Comparison of ENCODE assay signal across 9 mouse cellular contexts in the genomic region with DNA sequence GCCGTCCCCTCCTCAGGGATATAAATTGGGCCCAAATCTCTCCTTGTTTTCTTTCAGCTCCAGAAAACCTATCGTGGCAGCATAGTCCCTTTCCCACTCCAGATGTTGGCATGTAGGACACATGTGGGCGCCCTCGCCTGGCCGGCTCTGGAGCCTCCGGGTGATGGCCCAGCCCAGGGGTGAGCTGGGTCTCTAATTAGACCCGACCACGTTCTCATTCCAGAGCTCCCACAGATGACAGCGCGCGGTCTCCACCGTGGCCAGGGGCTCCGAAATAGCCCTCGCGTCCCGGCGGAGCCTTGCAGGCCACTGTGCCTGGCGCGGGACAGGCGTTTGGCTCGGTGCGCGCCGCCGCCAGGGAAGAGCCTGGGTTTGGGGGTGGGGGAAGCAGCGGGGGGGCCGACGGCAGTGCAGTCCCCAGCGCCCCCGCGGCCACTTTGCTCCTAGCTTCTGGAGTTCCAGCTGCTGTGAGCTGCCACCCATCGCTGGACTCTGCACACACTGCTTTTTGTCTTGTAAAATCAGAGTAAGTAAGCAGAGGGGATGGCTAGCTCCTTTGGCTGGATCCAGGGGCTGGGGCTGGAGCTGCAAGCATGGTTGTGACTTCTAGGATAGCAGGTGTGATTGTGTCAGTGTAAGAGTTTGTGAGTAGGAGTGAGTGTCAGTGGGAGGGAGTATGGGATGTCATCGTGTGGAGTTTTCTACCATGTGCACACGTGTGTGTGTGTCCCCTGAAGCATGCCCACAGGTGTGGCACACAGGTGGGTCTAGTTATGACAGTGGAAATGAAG. TPM values are rescaled to one million over a fixed set of nuclear protein-coding genes. Genes with fewer than 3 reads are reported as not detected.
DNase-seq lines count a peak whose midpoint lies in the region; TF ChIP-seq lines count a peak whose summit lies in the region.
"Had no signal": no experiment of that assay in that cellular context is flagged by ENCODE, and none has a peak within 500 bp of the region (broad histone marks: within the 10 kb centered on the region; RNA-seq: fewer than 3 reads in every experiment).

No protein-coding gene starts in this region.

- H3K4me3 ChIP-seq in layer of hippocampus, adult 2 months = peak overlapping the region; percentile 37
- H3K4me3 ChIP-seq in myocyte = no peak overlapping the region

- peak in 1 of 2 experiments; percentile 19 for DNase-seq in layer of hippocampus, adult 2 months (ENCODE audit: low spot score in 2 of 2)
- DNase-seq in layer of hippocampus, adult 9-10 months (ENCODE audit: low spot score) = no peak
- DNase-seq in embryo, embryonic 11 days = peak; percentile 64
- DNase-seq in heart, postnatal 14 days = peak; percentile 27 to 36
- DNase-seq in layer of hippocampus, postnatal 36 days = peak; percentile 11 to 23
- no peak for DNase-seq in left cerebral cortex, postnatal 25 days (ENCODE audit: low spot score in 2 of 2)
- no peak for DNase-seq in urinary bladder, adult 2 months (ENCODE audit: low spot score)

- intact Hi-C loops in heart, postnatal 14 days (cut with DNase I) = no loop called here
- intact Hi-C loops in left cerebral cortex, postnatal 25 days (cut with DNase I) = no loop called here

- H3K27me3 ChIP-seq in myocyte (ENCODE audit: control insufficient read depth, insufficient read depth, insufficient read length) = no peaks in the 10 kb centered on the region

- peak; percentile 46 for TF ChIP-seq CTCF in layer of hippocampus, adult 2 months (conservative IDR thresholded peaks at IDR 0.05)

- no peaks in the 10 kb centered on the region for H3K79me2 ChIP-seq in myocyte (ENCODE audit: control insufficient read depth, insufficient read depth)

- H3ac ChIP-seq in myocyte (ENCODE audit: control insufficient read depth, insufficient read length) = no peak overlapping the region

- peak overlapping the region; percentile 68 for H3K27ac ChIP-seq in layer of hippocampus, adult 2 months

- no peak for TF ChIP-seq POLR2A in myocyte (IDR thresholded peaks at IDR 0.05; ENCODE audit: insufficient read length, low read depth)

- no peaks in the 10 kb centered on the region for H3K36me3 ChIP-seq in myocyte (ENCODE audit: control insufficient read depth, insufficient read depth)
- H3K36me3 ChIP-seq: G1E had no signal

- peak overlapping the region; percentile 12 for H3K4me2 ChIP-seq in myocyte (ENCODE audit: low read depth)

TF ChIP-seq in myocyte, 11 proteins besides CTCF, POLR2A, EP300 and RAD21:
- TF ChIP-seq MYOG (IDR thresholded peaks at IDR 0.05; ENCODE audit: control insufficient read depth in 1 of 3, insufficient read depth in 1 of 3, insufficient read length in 2 of 3, low read depth in 2 of 3) (no peak), E2F4 (IDR thresholded peaks at IDR 0.05; ENCODE audit: insufficient read depth) (no peak), TCF12 (IDR thresholded peaks at IDR 0.05; ENCODE audit: insufficient read depth, poor library complexity, severe bottlenecking) (no peak), MAX (IDR thresholded peaks at IDR 0.05; ENCODE audit: low read depth) (no peak), MYOD1 (IDR thresholded peaks at IDR 0.05; ENCODE audit: control insufficient read depth in 1 of 3, insufficient read length in 2 of 3, low read depth in 2 of 3) (no peak), POLR2AphosphoS2 (IDR thresholded peaks at IDR 0.05; ENCODE audit: insufficient read length, low read depth) (no peak), TCF3 (IDR thresholded peaks at IDR 0.05; ENCODE audit: insufficient read length, low read depth) (no peak), SRF (IDR thresholded peaks at IDR 0.05; ENCODE audit: control insufficient read depth, insufficient read length, low read depth) (no peak), USF1 (IDR thresholded peaks at IDR 0.05; ENCODE audit: low read depth) (no peak), REST (IDR thresholded peaks at IDR 0.05; ENCODE audit: insufficient read depth, insufficient read length) (no peak), CEBPB (IDR thresholded peaks at IDR 0.05; ENCODE audit: insufficient read depth, poor library complexity, severe bottlenecking) (no peak)

RNA-seq across cellular contexts. Expression of gene Insc, which starts 2.2 kb away (rescaled TPM):
- total RNA-seq in layer of hippocampus, adult 2 months (2021) = 1 to 10 TPM; 3.7 to 4.6 TPM
- total RNA-seq in heart, postnatal 14 days (2021) = under 1 TPM; 0.74 to 0.83 TPM
- total RNA-seq in layer of hippocampus, postnatal 36 days (2021) = 1 to 10 TPM; 4.2 to 6.1 TPM
- polyA plus RNA-seq in myocyte (2012; fragmentation: generic; extraction: Trizol) = 0.18 TPM
- total RNA-seq in left cerebral cortex, postnatal 25 days (2021) = 1 to 10 TPM; 3.5 to 5.2 TPM
- 5.6 and 9.5 TPM in 2 replicates for polyA plus RNA-seq in urinary bladder, adult 2 months (2012; rRNA removed)
- total RNA-seq: G1E had no signal
- polyA plus RNA-seq: G1E had no signal

RNA-seq across cellular contexts. Expression of gene Calcb, which starts 27.2 kb away (rescaled TPM):
- total RNA-seq in layer of hippocampus, adult 2 months (2021) = under 1 TPM in 1 of 2 experiments, not detected in 1; 0.71 TPM
- under 1 TPM; 0.54 to 0.79 TPM for total RNA-seq in heart, postnatal 14 days (2021)
- total RNA-seq in layer of hippocampus, postnatal 36 days (2021) = not detected
- polyA plus RNA-seq in myocyte (2012; fragmentation: generic; extraction: Trizol) = 0.13 TPM
- not detected for total RNA-seq in left cerebral cortex, postnatal 25 days (2021)
- polyA plus RNA-seq in urinary bladder, adult 2 months (2012; rRNA removed) = 0.31 and 0.45 TPM in 2 replicates
- total RNA-seq: G1E had no signal
- polyA plus RNA-seq: G1E had no signal

Comparison
In these comparisons a context has a peak if more than half of its experiments do, and no peak if none do; other contexts are left out.
1. DNase-seq: peak in embryo, embryonic 11 days (single experiment), heart, postnatal 14 days (2 of 2) and layer of hippocampus, postnatal 36 days (2 of 2); none in layer of hippocampus, adult 9-10 months (single experiment), left cerebral cortex, postnatal 25 days (0 of 2) and urinary bladder, adult 2 months (single experiment).